In genomic region chr8:86882568-86883478, GRCm38 (mm10) we compare ENCODE assay signal across 8 mouse cellular contexts. TPM values are rescaled to one million over a fixed set of nuclear protein-coding genes. Genes with fewer than 3 reads are reported as not detected.
DNase-seq lines count a peak whose midpoint lies in the region; ATAC-seq and TF ChIP-seq lines count a peak whose summit lies in the region.

No protein-coding gene starts in this region.

- peak; percentile 26 for DNase-seq in CD4-positive, CD25-positive, alpha-beta regulatory T cell, adult 2 months (ENCODE audit: low read depth, low spot score)
- no peak for DNase-seq in lung, postnatal 0 days (ENCODE audit: low spot score)
- no peak for DNase-seq in lung, adult 18-20 months
- DNase-seq in stomach, postnatal 0 days (ENCODE audit: low spot score): peak; percentile 32
- no peak for DNase-seq in MN1 (ENCODE audit: low spot score)

- ATAC-seq in CD4-positive, CD25-positive, alpha-beta regulatory T cell, adult 4 months: no peak
- ATAC-seq in lung, postnatal 0 days: no peak
- no peak for ATAC-seq in limb, embryonic 13.5 days (ENCODE audit: low FRiP score, low read depth)
- ATAC-seq in stomach, postnatal 0 days (ENCODE audit: low FRiP score, low TSS enrichment): peak; percentile 63
- no peak for ATAC-seq in inflammation-experienced regulatory T-cells, adult 6 months

- TF ChIP-seq EP300 in lung, postnatal 0 days (IDR thresholded peaks at IDR 0.05): no peak
- TF ChIP-seq EP300 in stomach, postnatal 0 days (optimal IDR thresholded peaks at IDR 0.05): no peak

- peaks cover 9% of the 10 kb centered on the region; the same call in 1 of the 2 replicates for H3K4me1 ChIP-seq in lung, postnatal 0 days (ENCODE audit: insufficient read depth, low read depth, low read length)
- peaks cover 32% of the 10 kb centered on the region for H3K4me1 ChIP-seq in limb, embryonic 13.5 days
- 0 out of 2 replicates have a peak, but pooled peaks cover 2% of the 10 kb centered on the region for H3K4me1 ChIP-seq in stomach, postnatal 0 days (replicated peaks; ENCODE audit: control insufficient read depth, insufficient read depth)

- no peak for TF ChIP-seq CTCF in lung, postnatal 0 days (IDR thresholded peaks at IDR 0.05)
- TF ChIP-seq CTCF in stomach, postnatal 0 days (IDR thresholded peaks at IDR 0.05; ENCODE audit: low read depth): no peak

- H3K27me3 ChIP-seq in lung, postnatal 0 days (replicated peaks; ENCODE audit: insufficient read depth, low read length): no peaks in the 10 kb centered on the region
- H3K27me3 ChIP-seq in limb, embryonic 13.5 days: no peaks in the 10 kb centered on the region
- no peaks in the 10 kb centered on the region for H3K27me3 ChIP-seq in stomach, postnatal 0 days (ENCODE audit: control insufficient read depth, insufficient read depth, low read length)

- H3K4me2 ChIP-seq in lung, postnatal 0 days (replicated peaks; ENCODE audit: low read depth, low read length): peak overlapping the region; percentile 79
- peak overlapping the region; percentile 91 for H3K4me2 ChIP-seq in limb, embryonic 13.5 days (replicated peaks)
- peak overlapping the region; percentile 79 for H3K4me2 ChIP-seq in stomach, postnatal 0 days (replicated peaks; ENCODE audit: low read depth)

- no peak overlapping the region for H3K27ac ChIP-seq in lung, postnatal 0 days (ENCODE audit: low read length)
- H3K27ac ChIP-seq in limb, embryonic 13.5 days: no peak overlapping the region
- H3K27ac ChIP-seq in stomach, postnatal 0 days (replicated peaks): peak overlapping the region; percentile 58

- H3K36me3 ChIP-seq in lung, postnatal 0 days (ENCODE audit: insufficient read depth, low read length): no peaks in the 10 kb centered on the region
- peaks cover 6% of the 10 kb centered on the region for H3K36me3 ChIP-seq in limb, embryonic 13.5 days
- H3K36me3 ChIP-seq in stomach, postnatal 0 days (ENCODE audit: control insufficient read depth, insufficient read depth, low read length): no peaks in the 10 kb centered on the region

- H3K9me3 ChIP-seq in lung, postnatal 0 days (ENCODE audit: low read length): no peaks in the 10 kb centered on the region
- H3K9me3 ChIP-seq in limb, embryonic 13.5 days: no peaks in the 10 kb centered on the region
- no peaks in the 10 kb centered on the region for H3K9me3 ChIP-seq in stomach, postnatal 0 days (ENCODE audit: control insufficient read depth, low read length)

- WGBS in lung, postnatal 0 days: 59% methylated on average over 11 of the region's 11 CpGs
- 69% methylated on average over 11 of the region's 11 CpGs for WGBS in limb, embryonic 13.5 days
- WGBS in stomach, postnatal 0 days: 58% methylated on average over 11 of the region's 11 CpGs

- peak overlapping the region; percentile 2; the same call in 1 of the 2 replicates for H3K4me3 ChIP-seq in lung, postnatal 0 days (ENCODE audit: low read depth, low read length)
- H3K4me3 ChIP-seq in limb, embryonic 13.5 days: peak overlapping the region; percentile 96
- peak overlapping the region; percentile 16; the same call in 1 of the 2 replicates for H3K4me3 ChIP-seq in stomach, postnatal 0 days (ENCODE audit: low read depth, low read length)

- no peak overlapping the region for H3K9ac ChIP-seq in lung, postnatal 0 days (replicated peaks; ENCODE audit: low read depth)
- peak overlapping the region; percentile 94 for H3K9ac ChIP-seq in limb, embryonic 13.5 days
- peak overlapping the region; percentile 38; the same call in 1 of the 2 replicates for H3K9ac ChIP-seq in stomach, postnatal 0 days (ENCODE audit: low read length)

RNA-seq across cellular contexts. Expression of gene N4bp1, which starts 2.2 kb away (rescaled TPM):
- polyA plus RNA-seq in CD4-positive, CD25-positive, alpha-beta regulatory T cell, adult 4 months (2017; shearing (Covaris generic)): 10 to 100 TPM; 10.8 to 11.9 TPM
- polyA plus RNA-seq in lung, postnatal 0 days (2015; fragmentation: Nextera tagmentation; extraction: Ambion mirVana): 5.4 and 6.4 TPM in 2 replicates
- 10.9 and 11.1 TPM in 2 replicates for polyA plus RNA-seq in limb, embryonic 13.5 days (2015; fragmentation: Nextera tagmentation; extraction: Ambion mirVana)
- polyA plus RNA-seq in stomach, postnatal 0 days (2015; fragmentation: Nextera tagmentation; extraction: Ambion mirVana): 6.5 and 6.6 TPM in 2 replicates
- 10 to 100 TPM in 2 of 3 experiments, 1 to 10 TPM in 1; 8.7 to 11.9 (median 10.4) TPM for polyA plus RNA-seq in inflammation-experienced regulatory T-cells, adult 6 months (2017; shearing (Covaris generic))

Comparison
In these comparisons a context has a peak if more than half of its experiments do, and no peak if none do; other contexts are left out.
1. DNase-seq: peak in CD4-positive, CD25-positive, alpha-beta regulatory T cell, adult 2 months (single experiment) and stomach, postnatal 0 days (single experiment); none in lung, postnatal 0 days (single experiment), lung, adult 18-20 months (0 of 2) and MN1 (single experiment).
2. H3K4me3 ChIP-seq: peak in every context shown above with its lines; median percentile 96 in limb, embryonic 13.5 days; 16 in stomach, postnatal 0 days; 2 in lung, postnatal 0 days.
3. Peak in every context shown above with its lines, with median percentiles within 50 percentile points of each other: H3K4me2 ChIP-seq.